Mouse (Mus musculus): ENCODE results near the gene Atp6v0e2. TPM values are rescaled to one million over a fixed set of nuclear protein-coding genes. Genes with fewer than 3 reads are reported as not detected.

Atp6v0e2 gene
- total and polyA plus RNA-seq, 3 experiments: not detected

GRCm38 (mm10) chr6:48533475-48533874 is 3.9 kb upstream of the Atp6v0e2 start:
- no peak overlapping the region for H3K4me3 ChIP-seq (ENCODE audit: control insufficient read depth in 1 of 2, insufficient read depth in 1 of 2, low read depth in 2 of 2, low read length in 2 of 2)
- no peaks in the 10 kb centered on the region for H3K4me1 ChIP-seq (ENCODE audit: control insufficient read depth in 1 of 2, insufficient read depth in 2 of 2, low read length in 2 of 2)
- TF ChIP-seq ZMIZ1 (IDR thresholded peaks at IDR 0.05; ENCODE audit: low read depth, low read length): no peak
- no peak for TF ChIP-seq RAD21 (IDR thresholded peaks at IDR 0.05; ENCODE audit: low read depth, low read length)
- no peak for TF ChIP-seq RCOR1 (IDR thresholded peaks at IDR 0.05; ENCODE audit: low read depth, low read length)
- H3K27me3 ChIP-seq (ENCODE audit: control insufficient read depth in 1 of 2, insufficient read depth in 2 of 2, low read length in 2 of 2): no peaks in the 10 kb centered on the region
- H3K79me2 ChIP-seq (ENCODE audit: control insufficient read depth, insufficient read depth, low read length, poor library complexity): no peaks in the 10 kb centered on the region
- H3K9me3 ChIP-seq (replicated peaks; ENCODE audit: insufficient read depth, low read length): no peaks in the 10 kb centered on the region
- no peak overlapping the region for H3K9ac ChIP-seq (ENCODE audit: control insufficient read depth, low read depth, low read length, poor library complexity, severe bottlenecking)
- no peak for DNase-seq (ENCODE audit: low read depth, low spot score)
- no peak overlapping the region for H3K27ac ChIP-seq (ENCODE audit: control insufficient read depth, low read depth, low read length)
- H3K36me3 ChIP-seq (ENCODE audit: control insufficient read depth in 1 of 2, insufficient read depth in 2 of 2, low read length in 2 of 2): no peaks in the 10 kb centered on the region

GRCm38 (mm10) chr6:48534913-48535312 is 2.5 kb upstream of the Atp6v0e2 start:
- Histone ChIP-seq H3K9ac (ENCODE audit: control insufficient read depth, low read depth, low read length, poor library complexity, severe bottlenecking) (no peak overlapping the region), H3K36me3 (ENCODE audit: control insufficient read depth in 1 of 2, insufficient read depth in 2 of 2, low read length in 2 of 2) (no peaks in the 10 kb centered on the region), H3K9me3 (replicated peaks; ENCODE audit: insufficient read depth, low read length) (no peaks in the 10 kb centered on the region), H3K4me3 (ENCODE audit: control insufficient read depth in 1 of 2, insufficient read depth in 1 of 2, low read depth in 2 of 2, low read length in 2 of 2) (no peak overlapping the region), H3K27me3 (ENCODE audit: control insufficient read depth in 1 of 2, insufficient read depth in 2 of 2, low read length in 2 of 2) (no peaks in the 10 kb centered on the region), H3K79me2 (ENCODE audit: control insufficient read depth, insufficient read depth, low read length, poor library complexity) (no peaks in the 10 kb centered on the region), H3K27ac (ENCODE audit: control insufficient read depth, low read depth, low read length) (no peak overlapping the region), H3K4me1 (ENCODE audit: control insufficient read depth in 1 of 2, insufficient read depth in 2 of 2, low read length in 2 of 2) (no peaks in the 10 kb centered on the region)
- DNase-seq (ENCODE audit: low read depth, low spot score): no peak
- TF ChIP-seq POLR2AphosphoS5 (IDR thresholded peaks at IDR 0.05; ENCODE audit: borderline replicate concordance, low read depth, low read length): no peak
- TF ChIP-seq JUND (IDR thresholded peaks at IDR 0.05; ENCODE audit: low read depth, low read length): no peak
- no peak for TF ChIP-seq USF1 (IDR thresholded peaks at IDR 0.05; ENCODE audit: low read depth, low read length)
- TF ChIP-seq ELF1 (IDR thresholded peaks at IDR 0.05; ENCODE audit: low read depth, low read length): no peak
- no peak for TF ChIP-seq TBP (IDR thresholded peaks at IDR 0.05; ENCODE audit: low read depth, low read length)
- TF ChIP-seq SMC3 (IDR thresholded peaks at IDR 0.05; ENCODE audit: low read depth, low read length): no peak
- TF ChIP-seq CHD1 (IDR thresholded peaks at IDR 0.05; ENCODE audit: low read depth, low read length): no peak
- no peak for TF ChIP-seq TAL1 (IDR thresholded peaks at IDR 0.05; ENCODE audit: low read length)
- no peak for TF ChIP-seq MXI1 (IDR thresholded peaks at IDR 0.05; ENCODE audit: low read depth, low read length)
- TF ChIP-seq SIN3A (IDR thresholded peaks at IDR 0.05; ENCODE audit: low read length): no peak
- TF ChIP-seq E2F4 (IDR thresholded peaks at IDR 0.05; ENCODE audit: borderline replicate concordance, low read depth, low read length): no peak
- no peak for TF ChIP-seq RCOR1 (IDR thresholded peaks at IDR 0.05; ENCODE audit: low read depth, low read length)
- TF ChIP-seq ZNF384 (IDR thresholded peaks at IDR 0.05; ENCODE audit: low read depth, low read length): no peak

GRCm38 (mm10) chr6:48536091-48536490 is 1.3 kb upstream of the Atp6v0e2 start:
- Histone ChIP-seq H3K36me3 (ENCODE audit: control insufficient read depth in 1 of 2, insufficient read depth in 2 of 2, low read length in 2 of 2) (no peaks in the 10 kb centered on the region), H3K4me3 (ENCODE audit: control insufficient read depth in 1 of 2, insufficient read depth in 1 of 2, low read depth in 2 of 2, low read length in 2 of 2) (no peak overlapping the region), H3K9me3 (replicated peaks; ENCODE audit: insufficient read depth, low read length) (no peaks in the 10 kb centered on the region), H3K27ac (ENCODE audit: control insufficient read depth, low read depth, low read length) (no peak overlapping the region), H3K79me2 (ENCODE audit: control insufficient read depth, insufficient read depth, low read length, poor library complexity) (no peaks in the 10 kb centered on the region), H3K4me1 (ENCODE audit: control insufficient read depth in 1 of 2, insufficient read depth in 2 of 2, low read length in 2 of 2) (no peaks in the 10 kb centered on the region), H3K9ac (ENCODE audit: control insufficient read depth, low read depth, low read length, poor library complexity, severe bottlenecking) (no peak overlapping the region), H3K27me3 (ENCODE audit: control insufficient read depth in 1 of 2, insufficient read depth in 2 of 2, low read length in 2 of 2) (no peaks in the 10 kb centered on the region)
- TF ChIP-seq POLR2AphosphoS5 (IDR thresholded peaks at IDR 0.05; ENCODE audit: borderline replicate concordance, low read depth, low read length) (no peak), CHD2 (IDR thresholded peaks at IDR 0.05; ENCODE audit: low read length) (no peak), RAD21 (IDR thresholded peaks at IDR 0.05; ENCODE audit: low read depth, low read length) (no peak), CHD1 (IDR thresholded peaks at IDR 0.05; ENCODE audit: low read depth, low read length) (no peak)
- no peak for DNase-seq (ENCODE audit: low read depth, low spot score)
